8 mouse cellular contexts compared by ENCODE assay signal in the genomic region with DNA sequence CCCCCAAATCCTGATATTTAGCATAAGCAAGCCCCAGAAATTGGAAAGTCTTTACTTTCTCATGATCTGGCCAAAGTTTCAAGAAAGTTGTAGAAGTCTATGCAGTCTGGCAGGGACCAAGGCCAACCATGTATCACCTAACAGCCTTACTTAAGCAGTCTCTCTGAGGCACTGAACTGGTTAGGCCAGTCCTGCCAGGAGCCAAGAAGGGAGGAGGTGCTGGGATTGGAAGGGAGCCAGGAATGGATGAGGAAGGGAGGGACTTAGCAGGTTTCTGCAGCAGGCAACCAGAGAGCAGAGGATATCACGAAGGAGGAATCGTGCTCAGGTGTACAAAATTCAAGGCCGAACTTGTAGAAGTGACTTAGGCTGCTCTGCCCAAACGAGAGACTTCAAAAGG.
DNase-seq lines count a peak whose midpoint lies in the region; ATAC-seq and TF ChIP-seq lines count a peak whose summit lies in the region.
"Not testable (repeated sequence)": the region's sequence is repeated elsewhere in the genome, so short reads cannot be mapped to it uniquely, and the experiment has no call there.

No protein-coding gene starts in this region.

- H3K9ac ChIP-seq in embryonic facial prominence, embryonic 12.5 days; intestine, embryonic 15.5 days; kidney, embryonic 15.5 days; lung, postnatal 0 days (replicated peaks; ENCODE audit: low read depth): not testable (repeated sequence)

- not testable (repeated sequence) for H3K27ac ChIP-seq in embryonic facial prominence, embryonic 12.5 days; intestine, embryonic 15.5 days; lung, postnatal 0 days (ENCODE audit: low read length)
- H3K27ac ChIP-seq in kidney, embryonic 15.5 days, result 0 out of 2 replicates have a peak overlapping the region, but pooled peaks have one; percentile 14

- ATAC-seq in embryonic facial prominence, embryonic 12.5 days (ENCODE audit: insufficient number of reproducible peaks, insufficient read depth, low FRiP score, low TSS enrichment), result peak; percentile 64; the same call in 1 of the 2 replicates
- ATAC-seq in intestine, embryonic 15.5 days, result peak; percentile 96
- peak; percentile 90 for ATAC-seq in kidney, embryonic 15.5 days (replicated peaks; ENCODE audit: low FRiP score)
- peak; percentile 83 for ATAC-seq in lung, postnatal 0 days

- not testable (repeated sequence) for H3K4me1 ChIP-seq in embryonic facial prominence, embryonic 12.5 days; intestine, embryonic 15.5 days (replicated peaks); kidney, embryonic 15.5 days; lung, postnatal 0 days (ENCODE audit: insufficient read depth, low read depth, low read length)

- not testable (repeated sequence) for TF ChIP-seq EP300 in lung, postnatal 0 days (IDR thresholded peaks at IDR 0.05)

- intact Hi-C loops in left cerebral cortex, postnatal 4 days (cut with DNase I), result not testable (repeated sequence)

- not testable (repeated sequence) for H3K4me2 ChIP-seq in embryonic facial prominence, embryonic 12.5 days (replicated peaks); intestine, embryonic 15.5 days (replicated peaks); kidney, embryonic 15.5 days; lung, postnatal 0 days (replicated peaks; ENCODE audit: low read depth, low read length)

- 75% methylated on average over 4 of the region's 4 CpGs for WGBS in embryonic facial prominence, embryonic 12.5 days
- 48% methylated on average over 4 of the region's 4 CpGs for WGBS in intestine, embryonic 15.5 days
- WGBS in kidney, embryonic 15.5 days, result 78% methylated on average over 4 of the region's 4 CpGs
- 59% methylated on average over 4 of the region's 4 CpGs for WGBS in lung, postnatal 0 days

- not testable (repeated sequence) for H3K9me3 ChIP-seq in embryonic facial prominence, embryonic 12.5 days; intestine, embryonic 15.5 days; kidney, embryonic 15.5 days (replicated peaks); lung, postnatal 0 days (ENCODE audit: low read length)

- H3K36me3 ChIP-seq in embryonic facial prominence, embryonic 12.5 days; intestine, embryonic 15.5 days; kidney, embryonic 15.5 days; lung, postnatal 0 days (ENCODE audit: insufficient read depth, low read length): not testable (repeated sequence)

- TF ChIP-seq CTCF in lung, postnatal 0 days (IDR thresholded peaks at IDR 0.05), result not testable (repeated sequence)

- not testable (repeated sequence) for H3K4me3 ChIP-seq in embryonic facial prominence, embryonic 12.5 days; intestine, embryonic 15.5 days (replicated peaks); kidney, embryonic 15.5 days (replicated peaks); lung, postnatal 0 days (ENCODE audit: low read depth, low read length)

- peak; percentile 3 for DNase-seq in adrenal gland, postnatal 10 days
- DNase-seq in left cerebral cortex, postnatal 4 days, result peak; percentile 8
- peak; percentile 80 for DNase-seq in lung, postnatal 0 days (ENCODE audit: low spot score)
- peak; percentile 29 for DNase-seq in ovary, postnatal 36 days (ENCODE audit: low spot score)
- DNase-seq in urinary bladder, postnatal 14 days (ENCODE audit: low spot score), result peak; percentile 89

- not testable (repeated sequence) for H3K27me3 ChIP-seq in embryonic facial prominence, embryonic 12.5 days; intestine, embryonic 15.5 days (replicated peaks); kidney, embryonic 15.5 days; lung, postnatal 0 days (replicated peaks; ENCODE audit: insufficient read depth, low read length)

Comparison
In these comparisons a context has a peak if more than half of its experiments do, and no peak if none do; other contexts are left out.
1. DNase-seq: peak in every context shown above with its lines; median percentile 89 in urinary bladder, postnatal 14 days; 80 in lung, postnatal 0 days; 29 in ovary, postnatal 36 days; 8 in left cerebral cortex, postnatal 4 days; 3 in adrenal gland, postnatal 10 days.